Mouse (Mus musculus) ES-Bruce4 (cell line): ENCODE results near the gene Rps18.
"Not testable (repeated sequence)": the region's sequence is repeated elsewhere in the genome, so short reads cannot be mapped to it uniquely, and the experiment has no call there.

Experiments
- CTCF ChIP-seq: IDR thresholded peaks from one replicate; pipeline ENCODE4 v1.8.1; 2011; ENCODE audit warnings: low read depth, low read length
- EP300 ChIP-seq: IDR thresholded peaks from 2 replicates; pipeline ENCODE4 v1.6.1; 2011; ENCODE audit warnings: low read depth, low read length; ENCODE audit not compliant: insufficient read depth
- POLR2A ChIP-seq: IDR thresholded peaks from one replicate; pipeline ENCODE4 v1.8.1; 2011; ENCODE audit warnings: low read length; ENCODE audit not compliant: insufficient read depth

DNA sequence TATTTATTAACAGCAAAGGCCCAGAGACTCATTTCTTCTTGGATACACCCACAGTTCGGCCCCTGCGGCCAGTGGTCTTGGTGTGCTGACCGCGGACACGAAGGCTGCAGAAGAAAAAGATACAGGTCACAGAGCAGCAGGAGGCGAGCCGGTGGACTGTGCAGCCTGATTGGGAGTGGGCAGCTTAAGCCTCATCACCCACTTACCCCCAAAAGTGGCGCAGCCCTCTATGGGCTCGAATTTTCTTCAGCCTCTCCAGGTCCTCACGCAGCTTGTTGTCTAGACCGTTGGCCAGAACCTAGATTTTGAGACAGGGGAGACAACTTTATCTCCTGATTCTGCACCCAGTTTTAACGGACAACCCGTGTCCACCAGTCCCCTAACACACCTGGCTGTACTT is 3.8 kb downstream of the Rps18 start:
- TF ChIP-seq EP300, CTCF, POLR2A: not testable (repeated sequence)
